Mouse (Mus musculus): ENCODE measurements around the gene Tmem131. TPM values are rescaled to one million over a fixed set of nuclear protein-coding genes. Genes with fewer than 3 reads are reported as not detected.
A peak's percentile ranks its signal among the peaks of the same experiment; 100 is the strongest.

The Tmem131 gene
- polyA plus RNA-seq, 1 experiment from 2014 or later: 72.3 TPM

DNA sequence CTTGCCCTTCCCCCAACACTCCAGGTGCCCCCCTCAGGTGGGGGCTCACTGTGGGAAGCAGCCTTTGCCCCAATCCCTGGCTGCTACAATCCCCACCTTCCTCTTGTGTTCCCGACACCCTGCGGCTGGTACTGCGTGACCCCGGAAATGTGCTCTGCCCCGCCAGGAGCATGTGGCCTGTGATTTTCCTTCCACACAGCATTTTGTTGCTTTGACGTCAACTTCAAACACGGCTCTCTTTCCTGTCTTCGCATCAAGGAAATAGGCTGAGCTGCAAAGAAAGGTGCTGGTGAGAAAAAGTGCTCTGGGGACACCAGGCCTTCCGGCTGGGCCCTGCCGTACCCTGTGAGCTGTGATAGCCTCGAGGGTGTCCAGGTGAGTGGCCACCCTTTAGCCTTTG is 181.9 kb downstream of the Tmem131 start, which contains the start of gene Zap70:
Gene Zap70, plus strand, starts transcription at position 231 of the 400 bp plus-strand sequence.
- WGBS (ENCODE audit: missing documents): 96% methylated on average over 11 of the region's 11 CpGs
- no peaks in the 10 kb centered on the region for H3K36me3 ChIP-seq (ENCODE audit: inconsistent target)
- no peaks in the 10 kb centered on the region for H3K79me2 ChIP-seq (ENCODE audit: inconsistent target)
- H3K4me3 ChIP-seq (ENCODE audit: inconsistent target): no peak within 1 kb of the TSS
- no peak within 1 kb of the TSS for H3K27ac ChIP-seq

GRCm38 (mm10) chr1:36761061-36761460 is 182.4 kb downstream of the Tmem131 start:
- Histone ChIP-seq H3K27ac (no peak overlapping the region), H3K79me2 (ENCODE audit: inconsistent target) (no peaks in the 10 kb centered on the region), H3K4me3 (ENCODE audit: inconsistent target) (no peak overlapping the region), H3K36me3 (ENCODE audit: inconsistent target) (no peaks in the 10 kb centered on the region)
- WGBS (ENCODE audit: missing documents): 90% methylated on average over 8 of the region's 8 CpGs

DNA sequence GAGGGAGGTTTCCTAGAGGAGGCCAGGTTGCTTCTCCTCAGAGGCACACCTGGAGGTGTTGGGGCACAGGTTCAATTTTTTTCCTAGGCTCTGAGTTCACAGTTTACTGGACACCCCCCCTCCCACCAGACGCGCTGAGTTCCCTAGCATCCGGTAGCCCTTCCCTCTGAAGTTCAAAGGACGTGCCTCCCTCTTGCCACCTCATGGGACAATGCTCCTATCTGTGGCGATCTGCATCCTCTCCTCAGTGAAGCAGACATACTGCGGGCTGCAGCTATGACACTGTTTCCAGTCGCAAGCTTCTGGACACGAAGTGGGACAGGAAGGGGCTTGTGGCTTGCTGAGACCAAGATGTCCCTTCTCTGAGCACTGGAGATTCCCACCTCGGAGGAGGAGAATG is 183.1 kb downstream of the Tmem131 start:
- Histone ChIP-seq H3K36me3 (ENCODE audit: inconsistent target) (no peaks in the 10 kb centered on the region), H3K27ac (no peak overlapping the region), H3K79me2 (ENCODE audit: inconsistent target) (no peaks in the 10 kb centered on the region), H3K4me3 (ENCODE audit: inconsistent target) (no peak overlapping the region)
- WGBS (ENCODE audit: missing documents): 86% methylated on average over 9 of the region's 9 CpGs

- Histone ChIP-seq H3K79me2 (ENCODE audit: inconsistent target) (no peaks in the 10 kb centered on the region), H3K4me3 (ENCODE audit: inconsistent target) (no peak overlapping the region), H3K27ac (no peak overlapping the region), H3K36me3 (ENCODE audit: inconsistent target) (no peaks in the 10 kb centered on the region)
- 88% methylated on average over 18 of the region's 18 CpGs for WGBS (ENCODE audit: missing documents)
Measured at GRCm38 (mm10) chr1:36759076-36759475, 184.4 kb downstream of the Tmem131 start.

DNA sequence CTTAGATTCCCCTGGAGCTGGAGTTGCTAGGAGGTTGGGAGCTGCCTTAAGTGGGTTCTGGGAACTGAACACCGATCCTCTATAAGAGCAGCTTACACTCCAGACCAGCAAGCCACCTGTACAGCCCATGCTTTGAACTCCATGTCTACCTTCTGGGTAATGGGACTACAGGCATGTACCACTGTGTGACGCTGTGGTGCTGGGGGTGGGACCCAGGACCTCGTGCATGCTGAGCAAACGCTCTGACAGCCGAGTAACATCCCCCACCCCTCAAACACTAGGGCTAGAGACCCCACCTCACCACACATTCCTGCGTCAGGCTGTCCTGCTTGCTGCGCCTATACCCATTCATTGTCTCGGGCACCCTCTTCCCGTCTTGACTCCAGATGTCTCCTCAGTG is 184.9 kb downstream of the Tmem131 start:
- Histone ChIP-seq H3K36me3 (ENCODE audit: inconsistent target) (no peaks in the 10 kb centered on the region), H3K27ac (no peak overlapping the region), H3K4me3 (ENCODE audit: inconsistent target) (no peak overlapping the region), H3K79me2 (ENCODE audit: inconsistent target) (no peaks in the 10 kb centered on the region)
- WGBS (ENCODE audit: missing documents): 94% methylated on average over 9 of the region's 9 CpGs

GRCm38 (mm10) chr1:36753932-36754675 is 189.4 kb downstream of the Tmem131 start:
- 3% methylated on average over 6 of the region's 6 CpGs for WGBS (ENCODE audit: missing documents)
- H3K36me3 ChIP-seq (ENCODE audit: inconsistent target): no peaks in the 10 kb centered on the region
- H3K79me2 ChIP-seq (ENCODE audit: inconsistent target): no peaks in the 10 kb centered on the region
- no peak overlapping the region for H3K4me3 ChIP-seq (ENCODE audit: inconsistent target)
- H3K27ac ChIP-seq: peak overlapping the region; percentile 40

DNA sequence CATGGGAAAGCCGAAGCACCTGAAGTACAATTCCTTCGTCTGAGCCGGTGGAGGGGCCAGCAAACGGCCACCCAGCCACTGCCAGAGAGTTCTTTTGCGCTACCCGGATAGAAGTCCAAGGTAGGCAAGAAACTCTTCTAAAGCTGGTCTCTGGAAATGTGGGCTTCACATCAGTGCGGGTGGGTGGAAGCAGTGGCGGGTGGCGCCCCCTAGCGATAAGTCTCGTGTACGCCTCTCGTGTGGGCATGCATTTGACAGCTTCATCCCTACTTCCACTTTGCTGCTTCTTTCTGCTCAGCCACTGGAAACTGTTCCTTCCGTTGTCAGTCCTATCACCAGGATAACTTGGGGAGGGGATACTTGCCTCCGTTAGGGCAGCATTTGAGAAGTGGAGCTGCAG is 197.0 kb downstream of the Tmem131 start:
- Histone ChIP-seq H3K4me3 (ENCODE audit: inconsistent target) (no peak overlapping the region), H3K79me2 (ENCODE audit: inconsistent target) (no peaks in the 10 kb centered on the region), H3K27ac (no peak overlapping the region), H3K36me3 (ENCODE audit: inconsistent target) (no peaks in the 10 kb centered on the region)
- 70% methylated on average over 11 of the region's 15 CpGs for WGBS (ENCODE audit: missing documents)

- Histone ChIP-seq H3K4me3 (ENCODE audit: inconsistent target) (no peak overlapping the region), H3K27ac (no peak overlapping the region), H3K79me2 (ENCODE audit: inconsistent target) (no peaks in the 10 kb centered on the region), H3K36me3 (ENCODE audit: inconsistent target) (no peaks in the 10 kb centered on the region)
- WGBS (ENCODE audit: missing documents): 88% methylated on average over 3 of the region's 4 CpGs
Measured at GRCm38 (mm10) chr1:36745661-36746060, 197.8 kb downstream of the Tmem131 start.

DNA sequence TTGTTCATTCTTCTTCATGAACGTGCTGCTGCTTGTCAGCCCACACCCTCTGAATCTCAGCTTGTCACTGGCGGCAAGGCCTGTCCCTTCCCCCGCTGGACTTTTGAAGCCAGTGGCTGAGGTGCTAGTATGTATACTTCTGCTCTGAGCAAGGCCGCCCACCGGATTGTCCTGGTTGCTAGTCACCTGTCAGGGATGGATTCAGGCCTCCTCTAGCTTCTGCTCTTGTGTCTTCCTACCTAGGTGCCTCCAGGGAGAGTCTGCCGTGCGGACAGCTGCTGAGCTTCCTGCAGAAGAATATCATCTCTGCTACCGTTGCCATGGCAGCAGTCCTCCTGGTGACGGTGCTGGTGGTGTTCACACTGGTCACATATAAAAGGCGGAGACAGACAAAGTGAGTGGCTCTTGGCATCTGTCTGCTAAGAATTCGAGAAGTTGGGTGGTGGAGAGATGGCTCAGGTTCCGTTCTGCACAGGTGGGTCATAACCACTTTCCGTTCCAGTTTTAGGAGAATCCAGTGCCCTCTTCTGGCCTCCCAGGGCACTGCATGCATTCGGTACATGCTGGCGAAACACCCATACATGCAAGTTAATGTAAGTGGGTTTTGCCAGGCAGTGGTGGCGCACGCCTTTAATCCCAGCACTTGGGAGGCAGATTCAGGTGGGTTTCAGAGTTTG is 199.1 kb downstream of the Tmem131 start:
- 28% methylated on average over 17 of the region's 17 CpGs for WGBS (ENCODE audit: missing documents)
- H3K79me2 ChIP-seq (ENCODE audit: inconsistent target): no peaks in the 10 kb centered on the region
- no peak overlapping the region for H3K27ac ChIP-seq
- no peak overlapping the region for H3K4me3 ChIP-seq (ENCODE audit: inconsistent target)
- H3K36me3 ChIP-seq (ENCODE audit: inconsistent target): no peaks in the 10 kb centered on the region

DNA sequence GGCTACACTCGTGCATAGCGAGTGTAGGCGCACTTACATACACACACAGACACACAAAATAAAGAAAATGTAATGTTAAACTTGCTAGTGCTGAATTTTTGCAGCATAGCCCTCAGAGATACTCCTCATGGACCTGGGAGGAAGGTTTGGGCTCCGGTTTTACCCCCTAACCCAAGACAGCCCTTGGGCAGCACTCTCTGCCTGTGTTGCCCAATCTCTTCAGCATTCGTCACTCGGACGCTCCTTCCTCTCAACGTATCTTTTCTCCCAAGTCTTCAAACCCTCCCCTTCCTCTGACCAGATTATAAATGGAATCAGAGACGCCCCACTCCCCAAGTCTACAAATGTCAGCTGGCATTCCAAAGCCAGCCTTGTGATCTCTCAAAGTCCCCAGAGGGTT is 200.4 kb downstream of the Tmem131 start:
- Histone ChIP-seq H3K4me3 (ENCODE audit: inconsistent target) (no peak overlapping the region), H3K27ac (no peak overlapping the region), H3K36me3 (ENCODE audit: inconsistent target) (no peaks in the 10 kb centered on the region), H3K79me2 (ENCODE audit: inconsistent target) (no peaks in the 10 kb centered on the region)
- WGBS (ENCODE audit: missing documents): 71% methylated on average over 9 of the region's 9 CpGs

Other genes with a start within 250 kb of the Tmem131 start
- gene 4933424G06Rik, start 233.5 kb downstream of the Tmem131 start, polyA plus RNA-seq (2018): not detected in 3 replicates
- 43.0 to 46.2 TPM (median 44.1 TPM) in 3 replicates for gene Actr1b, start 229.2 kb downstream of the Tmem131 start, polyA plus RNA-seq (2018)
- not detected in 3 replicates for gene Zap70, start 181.9 kb downstream of the Tmem131 start, polyA plus RNA-seq (2018)
- gene Vwa3b, start 82.9 kb upstream of the Tmem131 start, polyA plus RNA-seq (2018): not detected in 3 replicates